Mouse (Mus musculus) heart, adult 2 months (tissue): Measurements from ENCODE around the gene 4930453N24Rik. TPM values are rescaled to one million over a fixed set of nuclear protein-coding genes. Genes with fewer than 3 reads are reported as not detected.
A peak's percentile ranks its signal among the peaks of the same experiment; 100 is the strongest.

Source experiments
- DNase-seq, 2 experiments: peaks; one replicate each; pipeline ENCODE4 v3.0.0; 2021
- H3K27ac ChIP-seq: fragments of 200-600 bp; 2 replicates; pipeline ENCODE4 v1.8.1; 2022
- H3K27me3 ChIP-seq: fragments of 200-500 bp; 2 replicates; pipeline ENCODE4 v1.6.1; 2012; ENCODE audit warnings: mild to moderate bottlenecking, low read length, inconsistent platforms, mixed read lengths; ENCODE audit not compliant: control insufficient read depth, insufficient read depth
- H3K36me3 ChIP-seq: fragments of 200-500 bp; 2 replicates; pipeline ENCODE4 v1.6.1; 2012; ENCODE audit warnings: low read length, inconsistent platforms; ENCODE audit not compliant: control insufficient read depth, insufficient read depth
- H3K4me1 ChIP-seq: fragments of 200-500 bp; 2 replicates; pipeline ENCODE4 v1.6.1; 2011; ENCODE audit warnings: low read length; ENCODE audit not compliant: control insufficient read depth, insufficient read depth
- H3K4me3 ChIP-seq: fragments of 200-600 bp; 2 replicates; pipeline ENCODE4 v1.8.1; 2022
- H3K79me2 ChIP-seq: fragments of 200-500 bp; replicated peaks from 2 replicates; pipeline ENCODE4 v1.6.1; 2012; ENCODE audit warnings: mild to moderate bottlenecking, inconsistent platforms, low read length, moderate library complexity, mixed read lengths; ENCODE audit not compliant: control insufficient read depth, insufficient read depth
- H3K9ac ChIP-seq: fragments of 200-500 bp; 2 replicates; pipeline ENCODE4 v1.6.1; 2012; ENCODE audit warnings: low read depth, mild to moderate bottlenecking, control low read depth, inconsistent platforms, low read length, mixed read lengths
- CTCF ChIP-seq: fragments of 200-600 bp; IDR thresholded peaks from 2 replicates; pipeline ENCODE4 v1.8.1; 2022; ENCODE audit warnings: antibody characterized with exemption, mild to moderate bottlenecking, moderate library complexity
- EP300 ChIP-seq: fragments of 200-500 bp; IDR thresholded peaks from 2 replicates; pipeline ENCODE4 v1.6.1; 2011; ENCODE audit warnings: low read depth, low read length, control low read depth; ENCODE audit not compliant: insufficient read depth
- POLR2A ChIP-seq: fragments of 200-500 bp; IDR thresholded peaks from 2 replicates; pipeline ENCODE4 v1.6.1; 2011; ENCODE audit warnings: mild to moderate bottlenecking, low read depth, low read length, control low read depth; ENCODE audit not compliant: insufficient read depth
- WGBS: fragments of 180-500 bp; shearing (Covaris S2); methylation state at CpG from one replicate; pipeline ENCODE4 v1.1.7; 2018; 5-methylcytosine and 5-hydroxymethylcytosine counted together
- intact Hi-C: fragments of 180-260 bp; cut with DNase I; formaldehyde crosslinking; loops from one replicate; pipeline ENCODE4 v1.15.1; 2025
- polyA plus RNA-seq: library from polyadenylated mRNA; depleted of rRNA; stranded (reverse); fragments of >200 nt; gene quantifications from 2 replicates; pipeline ENCODE4 v1.2.3, GENCODE M21; 2012; rRNA removed
- total RNA-seq, 2 experiments: library from RNA; stranded (reverse); gene quantifications; 2 replicates each; pipeline ENCODE4 v1.2.3; 2021

Gene 4930453N24Rik
- total and polyA plus RNA-seq, 3 experiments = 3.3 to 30.6 (median 25.5) TPM

- Histone ChIP-seq H3K79me2 (no peaks in the 10 kb centered on the region), H3K27me3 (no peaks in the 10 kb centered on the region), H3K36me3 (no peaks in the 10 kb centered on the region), H3K9ac (no peak overlapping the region), H3K27ac (no peak overlapping the region), H3K4me3 (no peak overlapping the region), H3K4me1 (no peaks in the 10 kb centered on the region)
- TF ChIP-seq EP300 (no peak), CTCF (no peak), POLR2A (no peak)
- intact Hi-C loops = no loop called here
- WGBS = 28% methylated on average over 6 of the region's 6 CpGs
- DNase-seq = peak in 1 of 2 experiments; percentile 4
Observed at GRCm38 (mm10) chr16:64711816-64712215, 59.1 kb downstream of the 4930453N24Rik start.

Other genes starting within 250 kb of the 4930453N24Rik start
- gene Csnka2ip, start 168.8 kb downstream of the 4930453N24Rik start, total RNA-seq = under 1 TPM in 1 of 2 experiments, not detected in 1; 0.13 TPM
- gene Csnka2ip, start 168.8 kb downstream of the 4930453N24Rik start, polyA plus RNA-seq = 0.04 and 0.06 TPM in 2 replicates
- 10 to 100 TPM in 1 of 2 experiments, 1 to 10 TPM in 1; 7.2 to 10.6 TPM for gene Zfp654, start 80.5 kb upstream of the 4930453N24Rik start, total RNA-seq
- gene Zfp654, start 80.5 kb upstream of the 4930453N24Rik start, polyA plus RNA-seq = 1.3 and 2.9 TPM in 2 replicates
- 10 to 100 TPM; 37.1 to 37.4 TPM for gene Cggbp1, start 80.8 kb upstream of the 4930453N24Rik start, total RNA-seq
- gene Cggbp1, start 80.8 kb upstream of the 4930453N24Rik start, polyA plus RNA-seq = 7.9 and 17.9 TPM in 2 replicates